Comparison of ENCODE assay signal across 21 mouse cellular contexts in genomic region chr6:135017211-135017610, GRCm38 (mm10). TPM values are rescaled to one million over a fixed set of nuclear protein-coding genes. Genes with fewer than 3 reads are reported as not detected.
A peak's percentile ranks its signal among the peaks of the same experiment; 100 is the strongest.
DNase-seq lines count a peak whose midpoint lies in the region; ATAC-seq and TF ChIP-seq lines count a peak whose summit lies in the region.
"Had no signal": no experiment of that assay in that cellular context is flagged by ENCODE, and none has a peak within 500 bp of the region (broad histone marks: within the 10 kb centered on the region; RNA-seq: fewer than 3 reads in every experiment).

No protein-coding gene starts in this region.

- H3K9me3 ChIP-seq in MEL (replicated peaks; ENCODE audit: insufficient read depth, low read length) = no peaks in the 10 kb centered on the region
- no peaks in the 10 kb centered on the region for H3K9me3 ChIP-seq in lung, embryonic 15.5 days
- no peaks in the 10 kb centered on the region for H3K9me3 ChIP-seq in midbrain, embryonic 14.5 days (ENCODE audit: control insufficient read depth, low read length)
- H3K9me3 ChIP-seq: embryonic facial prominence, embryonic 13.5 days; forebrain, embryonic 13.5 days; intestine, embryonic 15.5 days; limb, embryonic 13.5 days; midbrain, embryonic 12.5 days had no signal

- no peak for TF ChIP-seq POLR2A in MEL (IDR thresholded peaks at IDR 0.05; ENCODE audit: control insufficient read depth in 1 of 2, insufficient read depth in 1 of 2, low read depth in 1 of 2, low read length in 2 of 2, poor library complexity in 1 of 2)

- WGBS in lung, embryonic 15.5 days = 73% methylated on average over 11 of the region's 11 CpGs
- 94% methylated on average over 11 of the region's 11 CpGs for WGBS in midbrain, embryonic 14.5 days

- 0 out of 2 replicates have a peak, but pooled peaks have one; percentile 41 for ATAC-seq in lung, embryonic 15.5 days (ENCODE audit: borderline replicate concordance, extremely low read depth, low FRiP score, low TSS enrichment)
- ATAC-seq in midbrain, embryonic 14.5 days (ENCODE audit: low FRiP score, low TSS enrichment) = no peak
- no peak for ATAC-seq in erythroblast, adult 5-6 weeks (replicated peaks; ENCODE audit: low FRiP score, poor library complexity, severe bottlenecking)
- ATAC-seq: forebrain, embryonic 13.5 days; hindbrain, embryonic 16.5 days; intestine, embryonic 15.5 days had no signal

- peaks cover 9 to 20% of the 10 kb centered on the region in 2 experiments for H3K36me3 ChIP-seq in MEL (ENCODE audit: control insufficient read depth in 1 of 2, insufficient read depth in 2 of 2, low read length in 2 of 2)
- H3K36me3 ChIP-seq in lung, embryonic 15.5 days = peaks cover 88% of the 10 kb centered on the region
- H3K36me3 ChIP-seq in midbrain, embryonic 14.5 days (ENCODE audit: control insufficient read depth, insufficient read depth, low read length) = peaks cover 87% of the 10 kb centered on the region

- H3K4me1 ChIP-seq in MEL (ENCODE audit: control insufficient read depth in 1 of 2, insufficient read depth in 2 of 2, low read length in 2 of 2) = peaks cover 0 to 3% of the 10 kb centered on the region in 2 experiments; a peak in 3 of 4 replicates
- peaks cover 2% of the 10 kb centered on the region; the same call in 1 of the 2 replicates for H3K4me1 ChIP-seq in lung, embryonic 15.5 days
- peaks cover 4% of the 10 kb centered on the region for H3K4me1 ChIP-seq in midbrain, embryonic 14.5 days (ENCODE audit: control insufficient read depth, insufficient read depth, low read length)
- H3K4me1 ChIP-seq: intestine, embryonic 15.5 days had no signal

- no peak for TF ChIP-seq CTCF in MEL (IDR thresholded peaks at IDR 0.05 in 2 of 3, conservative IDR thresholded peaks at IDR 0.05 in 1 of 3; ENCODE audit: control insufficient read depth in 1 of 3, insufficient read depth in 1 of 3, low read depth in 2 of 3, low read length in 3 of 3, poor library complexity in 1 of 3, severe bottlenecking in 1 of 3)

- no peaks in the 10 kb centered on the region for H3K27me3 ChIP-seq in MEL (ENCODE audit: control insufficient read depth in 1 of 2, insufficient read depth in 2 of 2, low read length in 2 of 2)
- H3K27me3 ChIP-seq in lung, embryonic 15.5 days = no peaks in the 10 kb centered on the region
- no peaks in the 10 kb centered on the region for H3K27me3 ChIP-seq in midbrain, embryonic 14.5 days (ENCODE audit: control insufficient read depth, insufficient read depth, low read length)
- H3K27me3 ChIP-seq: embryonic facial prominence, embryonic 13.5 days; forebrain, embryonic 13.5 days; intestine, embryonic 15.5 days; limb, embryonic 13.5 days; midbrain, embryonic 12.5 days had no signal

- no peak overlapping the region for H3K27ac ChIP-seq in MEL (ENCODE audit: control insufficient read depth, low read depth, low read length)
- H3K27ac ChIP-seq in lung, embryonic 15.5 days = peak overlapping the region; percentile 60
- no peak overlapping the region for H3K27ac ChIP-seq in midbrain, embryonic 14.5 days (replicated peaks; ENCODE audit: low read depth, low read length)
- H3K27ac ChIP-seq: embryonic facial prominence, embryonic 13.5 days; forebrain, embryonic 13.5 days; intestine, embryonic 15.5 days; limb, embryonic 13.5 days; midbrain, embryonic 12.5 days had no signal

- no peak overlapping the region for H3K9ac ChIP-seq in MEL (ENCODE audit: control insufficient read depth, low read depth, low read length, poor library complexity, severe bottlenecking)
- no peak overlapping the region for H3K9ac ChIP-seq in lung, embryonic 15.5 days
- no peak overlapping the region for H3K9ac ChIP-seq in midbrain, embryonic 14.5 days (replicated peaks; ENCODE audit: low read length)
- H3K9ac ChIP-seq: embryonic facial prominence, embryonic 13.5 days; forebrain, embryonic 13.5 days; intestine, embryonic 15.5 days; limb, embryonic 13.5 days; midbrain, embryonic 12.5 days had no signal

- 0 out of 4 replicates have a peak, but pooled peaks of 1 of the 2 experiments have one; percentile 8 for TF ChIP-seq EP300 in MEL (IDR thresholded peaks at IDR 0.05; ENCODE audit: low read depth in 1 of 2, low read length in 2 of 2)

- H3K4me3 ChIP-seq in MEL (ENCODE audit: control insufficient read depth in 1 of 2, insufficient read depth in 1 of 2, low read depth in 2 of 2, low read length in 2 of 2) = no peak overlapping the region
- no peak overlapping the region for H3K4me3 ChIP-seq in lung, embryonic 15.5 days
- no peak overlapping the region for H3K4me3 ChIP-seq in midbrain, embryonic 14.5 days (replicated peaks; ENCODE audit: low read depth, low read length)
- H3K4me3 ChIP-seq: embryonic facial prominence, embryonic 13.5 days; forebrain, embryonic 13.5 days; intestine, embryonic 15.5 days; limb, embryonic 13.5 days; midbrain, embryonic 12.5 days had no signal

- DNase-seq in 416B (ENCODE audit: low read depth) (peak; percentile 13), MEL (ENCODE audit: low read depth, low spot score) (no peak)
- peak; percentile 43 to 80 for DNase-seq in lung, postnatal 4 days
- DNase-seq in midbrain, embryonic 14.5 days = no peak
- no peak for DNase-seq in spleen, adult 18-20 months
- DNase-seq: adrenal gland, postnatal 14 days; cerebellum, adult 2 months; cerebellum, postnatal 25 days; embryo, embryonic 11 days; kidney, adult 8-10 months; kidney, postnatal 25 days; layer of hippocampus, postnatal 36 days; thymus, postnatal 25 days had no signal

- no peak for TF ChIP-seq RAD21 in MEL (IDR thresholded peaks at IDR 0.05; ENCODE audit: low read depth, low read length)

- no peak overlapping the region for H3K4me2 ChIP-seq in lung, embryonic 15.5 days
- no peak overlapping the region for H3K4me2 ChIP-seq in midbrain, embryonic 14.5 days (ENCODE audit: low read length)
- H3K4me2 ChIP-seq: embryonic facial prominence, embryonic 13.5 days; forebrain, embryonic 13.5 days; intestine, embryonic 15.5 days; limb, embryonic 13.5 days; midbrain, embryonic 12.5 days had no signal

- H3K79me2 ChIP-seq in MEL (ENCODE audit: control insufficient read depth, insufficient read depth, low read length, poor library complexity) = peaks cover 4% of the 10 kb centered on the region

TF ChIP-seq in MEL, 35 proteins besides CTCF, POLR2A, EP300 and RAD21:
- TF ChIP-seq SIN3A (IDR thresholded peaks at IDR 0.05; ENCODE audit: low read length) = no peak
- TF ChIP-seq TBP (IDR thresholded peaks at IDR 0.05; ENCODE audit: low read depth, low read length) = no peak
- TF ChIP-seq GATA1 (IDR thresholded peaks at IDR 0.05; ENCODE audit: low read depth, low read length) = peak; percentile 23; the same call in 1 of the 2 replicates

RNA-seq across cellular contexts. Expression of gene Ddx47, which starts 5.8 kb away (rescaled TPM):
- 84.1 and 102 TPM in 2 replicates for total RNA-seq in MEL (2012; rRNA removed)
- polyA plus RNA-seq in MEL (2012; ENCODE audit: insufficient read depth in 1 of 2, insufficient read length in 2 of 2, low read depth in 1 of 2, low replicate concordance in 2 of 2, missing spikeins in 1 of 2) = 100 to 1,000 TPM in 1 of 2 experiments, not detected in 1; 117 TPM
- polyA plus RNA-seq in lung, embryonic 15.5 days (2015; fragmentation: Nextera tagmentation; extraction: Ambion mirVana) = 123 and 125 TPM in 2 replicates
- polyA plus RNA-seq in midbrain, embryonic 14.5 days (2014; fragmentation: Nextera tagmentation; extraction: Ambion mirVana) = 69.8 and 77.9 TPM in 2 replicates
- 29.8 and 34.9 TPM in 2 replicates for total RNA-seq in erythroblast, adult 5-6 weeks (2015; ENCODE audit: low replicate concordance)
- 40.4 and 64.3 TPM in 2 replicates for total RNA-seq in erythroblast, adult 5-6 weeks (2017; ENCODE audit: low replicate concordance)

RNA-seq across cellular contexts. Expression of gene Apold1, which starts 35.7 kb away (rescaled TPM):
- total RNA-seq in MEL (2012; rRNA removed) = 0.07 and 0.12 TPM in 2 replicates
- under 1 TPM in 1 of 2 experiments, not detected in 1; 0.08 TPM for polyA plus RNA-seq in MEL (2012; ENCODE audit: insufficient read depth in 1 of 2, insufficient read length in 2 of 2, low read depth in 1 of 2, low replicate concordance in 2 of 2, missing spikeins in 1 of 2)
- 1.5 and 1.7 TPM in 2 replicates for polyA plus RNA-seq in lung, embryonic 15.5 days (2015; fragmentation: Nextera tagmentation; extraction: Ambion mirVana)
- polyA plus RNA-seq in midbrain, embryonic 14.5 days (2014; fragmentation: Nextera tagmentation; extraction: Ambion mirVana) = 3.9 and 4.3 TPM in 2 replicates
- total RNA-seq in erythroblast, adult 5-6 weeks (2015; ENCODE audit: low replicate concordance) = 0.19 and 2.1 TPM in 2 replicates
- 4.9 and 6.4 TPM in 2 replicates for total RNA-seq in erythroblast, adult 5-6 weeks (2017; ENCODE audit: low replicate concordance)

RNA-seq across cellular contexts. Expression of gene Gprc5a, which starts 48.2 kb away (rescaled TPM):
- not detected in 2 replicates for total RNA-seq in MEL (2012; rRNA removed)
- under 1 TPM in 1 of 2 experiments, not detected in 1; 0.06 TPM for polyA plus RNA-seq in MEL (2012; ENCODE audit: insufficient read depth in 1 of 2, insufficient read length in 2 of 2, low read depth in 1 of 2, low replicate concordance in 2 of 2, missing spikeins in 1 of 2)
- polyA plus RNA-seq in lung, embryonic 15.5 days (2015; fragmentation: Nextera tagmentation; extraction: Ambion mirVana) = 72.4 and 85.7 TPM in 2 replicates
- polyA plus RNA-seq in midbrain, embryonic 14.5 days (2014; fragmentation: Nextera tagmentation; extraction: Ambion mirVana) = 0.66 TPM in 1 of 2 replicates, not detected in the other
- not detected in 2 replicates for total RNA-seq in erythroblast, adult 5-6 weeks (2015; ENCODE audit: low replicate concordance)
- not detected in 2 replicates for total RNA-seq in erythroblast, adult 5-6 weeks (2017; ENCODE audit: low replicate concordance)

Comparison
In these comparisons a context has a peak if more than half of its experiments do, and no peak if none do; other contexts are left out.
1. DNase-seq: peak in 416B (single experiment) and lung, postnatal 4 days (2 of 2); none in MEL (single experiment), midbrain, embryonic 14.5 days (single experiment) and spleen, adult 18-20 months (0 of 2).
2. RNA of gene Gprc5a, which starts 48.2 kb away (polyA plus RNA-seq): 72.4 to 85.7 TPM in lung, embryonic 15.5 days; 0.66 TPM in midbrain, embryonic 14.5 days and 0.06 TPM in MEL; every median in the first group is over 10 times any median in the second.